Mouse (Mus musculus) heart, postnatal 14 days (tissue): ENCODE measurements at regions not wholly inside any gene's neighbourhood (a gene's known extent, or its start where the extent isn't known, plus 50 kb on each side); places are given as distances from the start of the nearest gene placed in this dataset.
A peak's percentile ranks its signal among the peaks of the same experiment; 100 is the strongest.

Experiments used
- DNase-seq, 2 experiments: peaks; one replicate each; pipeline ENCODE4 v3.0.0; 2021 to 2022
- intact Hi-C: fragments of 180-260 bp; cut with DNase I; formaldehyde crosslinking; loops from one replicate; pipeline ENCODE4 v1.15.1; 2025

- intact Hi-C loops, result no loop called here
- DNase-seq, result no peak
These were observed 247.8 kb upstream of the Pde3a start for GRCm38 (mm10) chr6:141001306-141001705.

GRCm38 (mm10) chr6:141015055-141015681 lies 233.9 kb upstream of the Pde3a start:
- intact Hi-C loops, result no loop called here
- no peak for DNase-seq

- no peak for DNase-seq
- intact Hi-C loops, result no loop called here
These were observed 225.6 kb upstream of the Pde3a start for GRCm38 (mm10) chr6:141023501-141023900.

- no peak for DNase-seq
- intact Hi-C loops, result no loop called here
These were observed 221.7 kb upstream of the Pde3a start for GRCm38 (mm10) chr6:141027353-141027752.

GRCm38 (mm10) chr6:141027787-141028186 lies 221.3 kb upstream of the Pde3a start:
- intact Hi-C loops, result no loop called here
- DNase-seq, result no peak

GRCm38 (mm10) chr6:141034824-141035223 lies 214.2 kb upstream of the Pde3a start:
- peak; percentile 35 to 51 for DNase-seq
- intact Hi-C loops, result loop anchor here (5.0 kb wide), 1 partner anchor 1858 kb away; no protein-coding TSS in a partner anchor

- peak; percentile 26 to 40 for DNase-seq
- intact Hi-C loops, result no loop called here
These were observed 207.7 kb upstream of the Pde3a start for GRCm38 (mm10) chr6:141041358-141041757.

GRCm38 (mm10) chr6:141041781-141042625 lies 207.1 kb upstream of the Pde3a start:
- intact Hi-C loops, result no loop called here
- DNase-seq, result peak; percentile 52 to 55

GRCm38 (mm10) chr6:141048271-141048670 lies 200.8 kb upstream of the Pde3a start:
- intact Hi-C loops, result no loop called here
- DNase-seq, result no peak

- no peak for DNase-seq
- intact Hi-C loops, result no loop called here
These were observed 198.9 kb upstream of the Pde3a start for GRCm38 (mm10) chr6:141050038-141050684.

- intact Hi-C loops, result no loop called here
- no peak for DNase-seq
These were observed 195.0 kb upstream of the Pde3a start for GRCm38 (mm10) chr6:141054026-141054425.

GRCm38 (mm10) chr6:141059250-141059916 lies 189.7 kb upstream of the Pde3a start:
- intact Hi-C loops, result no loop called here
- no peak for DNase-seq

GRCm38 (mm10) chr6:141065724-141066123 lies 183.3 kb upstream of the Pde3a start:
- no peak for DNase-seq
- intact Hi-C loops, result no loop called here

- intact Hi-C loops, result no loop called here
- no peak for DNase-seq
These were observed 180.1 kb upstream of the Pde3a start for GRCm38 (mm10) chr6:141068861-141069467.

- no peak for DNase-seq
- intact Hi-C loops, result no loop called here
These were observed 179.2 kb upstream of the Pde3a start for GRCm38 (mm10) chr6:141069896-141070295.

- intact Hi-C loops, result no loop called here
These were observed 177.6 kb upstream of the Pde3a start for GRCm38 (mm10) chr6:141071507-141071906.

GRCm38 (mm10) chr6:141091076-141091780 lies 157.8 kb upstream of the Pde3a start:
- intact Hi-C loops, result no loop called here
- DNase-seq, result peak in 1 of 2 experiments; percentile 10

More at GRCm38 (mm10) chr6:141071507-141071906, 177.6 kb upstream of the Pde3a start:
- DNase-seq, result no peak

GRCm38 (mm10) chr6:141091781-141092140 lies 157.3 kb upstream of the Pde3a start:
- intact Hi-C loops, result no loop called here
- DNase-seq, result no peak

- intact Hi-C loops, result no loop called here
- no peak for DNase-seq
These were observed 151.5 kb upstream of the Pde3a start for GRCm38 (mm10) chr6:141097338-141098122.
